Mouse (Mus musculus) CH12.LX (cell line): ENCODE measurements around the gene Eif3l. TPM values are rescaled to one million over a fixed set of nuclear protein-coding genes. Genes with fewer than 3 reads are reported as not detected.

Experiments used
- DNase-seq: peaks from one replicate; pipeline ENCODE4 v3.0.0-alpha.2; 2013; ENCODE audit errors: extremely low read depth
- H3K27ac ChIP-seq: 2 replicates; pipeline ENCODE4 v1.5.1; 2012; ENCODE audit warnings: low read depth, mild to moderate bottlenecking, control low read depth, moderate library complexity; ENCODE audit not compliant: insufficient read depth
- H3K27me3 ChIP-seq: replicated peaks from 2 replicates; pipeline ENCODE3; 2012; ENCODE audit warnings: inconsistent platforms
- H3K36me3 ChIP-seq, 2 experiments: replicated peaks in 1 of 2; 2 replicates each; pipeline versions ENCODE3 to v1.6.1; 2012; ENCODE audit warnings: inconsistent platforms in 1 of 2, low read length in 1 of 2, mild to moderate bottlenecking in 1 of 2, mixed read lengths in 1 of 2, moderate library complexity in 1 of 2; ENCODE audit not compliant: control insufficient read depth in 1 of 2, insufficient read depth in 1 of 2
- H3K4me1 ChIP-seq, 2 experiments: 2 replicates each; pipeline ENCODE4 v1.6.1; 2012; ENCODE audit warnings: inconsistent platforms in 1 of 2, moderate library complexity in 1 of 2; ENCODE audit not compliant: insufficient read depth in 2 of 2, control insufficient read depth in 1 of 2
- H3K4me2 ChIP-seq: 2 replicates; pipeline ENCODE4 v1.6.1; 2012; ENCODE audit warnings: low read depth, mild to moderate bottlenecking, control low read depth; ENCODE audit not compliant: poor library complexity, insufficient read depth, severe bottlenecking
- H3K4me3 ChIP-seq, 3 experiments: fragments of 150-350 bp in 1 of 3; sonication (generic) in 1 of 3; replicated peaks in 1 of 3; 2 replicates each; pipeline versions ENCODE3 to v1.5.1; 2011 to 2012; ENCODE audit warnings: low read depth in 2 of 3, low read length in 2 of 3, mild to moderate bottlenecking in 2 of 3, moderate library complexity in 2 of 3, control low read depth in 1 of 3, improper control_type of control experiment in 1 of 3, inconsistent platforms in 1 of 3, mixed read lengths in 1 of 3; ENCODE audit not compliant: poor library complexity in 1 of 3
- H3K79me2 ChIP-seq: replicated peaks from 2 replicates; pipeline ENCODE4 v1.6.1; 2012; ENCODE audit warnings: mild to moderate bottlenecking, moderate library complexity; ENCODE audit not compliant: control insufficient read depth, poor library complexity, insufficient read depth, severe bottlenecking; ENCODE audit errors: extremely low read depth
- H3K9ac ChIP-seq: 2 replicates; pipeline ENCODE4 v1.6.1; 2012; ENCODE audit warnings: low read depth, mild to moderate bottlenecking, control low read depth, moderate library complexity; ENCODE audit not compliant: insufficient read depth
- H3K9me3 ChIP-seq: replicated peaks from 2 replicates; pipeline ENCODE3; 2012; ENCODE audit warnings: low read length, inconsistent platforms, mixed read lengths
- CHD1 ChIP-seq: IDR thresholded peaks from 2 replicates; pipeline ENCODE4 v1.6.1; 2012; ENCODE audit warnings: low read depth, low read length, improper control_type of control experiment, inconsistent platforms
- CHD2 ChIP-seq: IDR thresholded peaks from 2 replicates; pipeline ENCODE4 v1.6.1; 2011; ENCODE audit warnings: low read length, improper control_type of control experiment
- E2F4 ChIP-seq: IDR thresholded peaks from 2 replicates; pipeline ENCODE4 v1.6.1; 2011; ENCODE audit warnings: low read depth, low read length, improper control_type of control experiment; ENCODE audit not compliant: insufficient replicate concordance
- ETS1 ChIP-seq: conservative IDR thresholded peaks from 2 replicates; pipeline ENCODE4 v1.6.1; 2012; ENCODE audit warnings: low read depth, mild to moderate bottlenecking, inconsistent platforms, low read length, improper control_type of control experiment, moderate library complexity
- GABPA ChIP-seq: IDR thresholded peaks from 2 replicates; pipeline ENCODE4 v1.6.1; 2012; ENCODE audit warnings: low read depth, low read length, improper control_type of control experiment, inconsistent platforms; ENCODE audit not compliant: insufficient replicate concordance
- IRF4 ChIP-seq: IDR thresholded peaks from 2 replicates; pipeline ENCODE4 v1.6.1; 2014; ENCODE audit warnings: low read depth, mild to moderate bottlenecking, inconsistent platforms, low read length, improper control_type of control experiment
- JUND ChIP-seq: conservative IDR thresholded peaks from 2 replicates; pipeline ENCODE4 v1.6.1; 2011; ENCODE audit warnings: low read depth, low read length, improper control_type of control experiment
- MAZ ChIP-seq: IDR thresholded peaks from 2 replicates; pipeline ENCODE4 v1.6.1; 2012; ENCODE audit warnings: low read depth, mild to moderate bottlenecking, inconsistent platforms, low read length, improper control_type of control experiment, moderate library complexity
- MXI1 ChIP-seq: IDR thresholded peaks from 2 replicates; pipeline ENCODE4 v1.6.1; 2011; ENCODE audit warnings: mild to moderate bottlenecking, low read depth, low read length, improper control_type of control experiment
- MYC ChIP-seq: IDR thresholded peaks from 2 replicates; pipeline ENCODE4 v1.6.1; 2011; ENCODE audit warnings: low read depth, mild to moderate bottlenecking, improper control_type of control experiment, low read length
- NELFE ChIP-seq: IDR thresholded peaks from 2 replicates; pipeline ENCODE4 v1.6.1; 2011; ENCODE audit warnings: low read depth, low read length, improper control_type of control experiment
- PAX5 ChIP-seq: IDR thresholded peaks from 2 replicates; pipeline ENCODE4 v1.6.1; 2012; ENCODE audit warnings: low read length, inconsistent platforms, mixed read lengths
- POLR2AphosphoS2 ChIP-seq: IDR thresholded peaks from 2 replicates; pipeline ENCODE4 v1.6.1; 2011; ENCODE audit warnings: low read depth, low read length, improper control_type of control experiment
- RAD21 ChIP-seq: IDR thresholded peaks from 2 replicates; pipeline ENCODE4 v1.6.1; 2011; ENCODE audit warnings: low read depth, mild to moderate bottlenecking, low read length, improper control_type of control experiment, moderate library complexity
- TBP ChIP-seq: conservative IDR thresholded peaks from 2 replicates; pipeline ENCODE4 v1.6.1; 2011; ENCODE audit warnings: low read depth, low read length, improper control_type of control experiment
- dilution Hi-C: fragments of 300-500 bp; cut with MboI; formaldehyde crosslinking; loops from 2 replicates; pipeline ENCODE4 v1.14.3; 2020; ENCODE audit warnings: low sequenced_read_pairs; ENCODE audit not compliant: extremely low pct_unique_long_range_greater_than_20kb, extremely low pct_ligation_motif_present
- in situ Hi-C: fragments of 300-500 bp; cut with MboI; formaldehyde crosslinking; loops from 3 replicates; pipeline ENCODE4 v1.14.3; 2019; ENCODE audit warnings: low sequenced_read_pairs, low pct_ligation_motif_present, low pct_unique_long_range_greater_than_20kb, mixed read lengths
- polyA plus RNA-seq: library from polyadenylated mRNA; unstranded; fragments of >175 nt; gene quantifications from 2 replicates; pipeline ENCODE4 v1.2.1, GENCODE M21; 2012; ENCODE audit warnings: low read depth; ENCODE audit not compliant: insufficient read length
- total RNA-seq, 2 experiments: library from RNA; depleted of rRNA; stranded (reverse); fragments of 300-350 nt in 1 of 2; fragments of >200 nt in 1 of 2; gene quantifications; 2 replicates each; pipeline ENCODE4 v1.2.3; 2012 to 2014

Gene Eif3l
- total and polyA plus RNA-seq, 3 experiments, result 303 to 379 (median 323) TPM

- Histone ChIP-seq H3K4me3 (no peak overlapping the region), H3K4me2 (no peak overlapping the region), H3K9me3 (no peaks in the 10 kb centered on the region), H3K36me3 (peaks cover 42 to 58% of the 10 kb centered on the region in 2 experiments), H3K4me1 (peaks cover 0 to 9% of the 10 kb centered on the region in 2 experiments; a peak in 1 of 4 replicates), H3K9ac (no peak overlapping the region), H3K79me2 (no peaks in the 10 kb centered on the region), H3K27me3 (no peaks in the 10 kb centered on the region), H3K27ac (no peak overlapping the region)
- dilution Hi-C loops, result no loop called here
- no peak for DNase-seq
- in situ Hi-C loops, result loop anchor here (5.0 kb wide), 1 partner anchor 37 kb away; no protein-coding TSS in a partner anchor
- TF ChIP-seq NELFE (no peak), E2F4 (no peak), GABPA (no peak), TBP (no peak), PAX5 (no peak), CHD2 (no peak), POLR2AphosphoS2 (no peak), ETS1 (no peak), IRF4 (no peak), MAZ (no peak), MXI1 (no peak), CHD1 (no peak), JUND (no peak)
Observed at GRCm38 (mm10) chr15:79134496-79135270, 59.7 kb downstream of the Eif3l start.

DNA sequence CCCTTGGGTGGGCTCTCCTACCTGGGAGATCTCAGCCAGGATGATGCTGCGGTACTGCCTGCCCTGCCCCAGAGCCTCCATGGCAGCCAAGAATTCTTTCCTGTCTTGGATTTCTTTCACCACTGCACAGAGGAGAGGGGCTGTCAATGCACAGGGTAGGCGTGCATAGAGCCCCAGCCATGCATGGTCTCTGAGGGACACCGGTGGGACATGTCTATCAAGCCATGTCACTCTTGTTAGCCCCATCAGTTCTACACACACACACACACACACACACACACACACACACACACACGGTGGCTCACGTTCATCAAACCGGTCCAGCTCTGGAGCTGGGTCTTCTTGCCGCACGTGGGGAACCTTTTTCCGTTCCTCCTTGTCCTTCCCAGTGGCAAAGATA, 60.4 kb downstream of the Eif3l start:
- H3K4me1 ChIP-seq, result peaks cover 0 to 10% of the 10 kb centered on the region in 2 experiments; a peak in 2 of 4 replicates
- in situ Hi-C loops (loop anchor here (5.0 kb wide), 1 partner anchor 38 kb away; no protein-coding TSS in a partner anchor), dilution Hi-C loops (no loop called here)
- H3K27me3 ChIP-seq, result peaks cover under 1% of the 10 kb centered on the region
- no peak overlapping the region for H3K27ac ChIP-seq
- H3K9ac ChIP-seq, result no peak overlapping the region
- H3K9me3 ChIP-seq, result no peaks in the 10 kb centered on the region
- peaks cover 36 to 52% of the 10 kb centered on the region in 2 experiments for H3K36me3 ChIP-seq
- H3K4me2 ChIP-seq, result no peak overlapping the region
- no peak for DNase-seq
- no peaks in the 10 kb centered on the region for H3K79me2 ChIP-seq
- no peak overlapping the region for H3K4me3 ChIP-seq
- no peak for TF ChIP-seq RAD21
- TF ChIP-seq MYC, result no peak
- TF ChIP-seq CHD1, result no peak
